Mouse (Mus musculus) thymus, adult 2 months (tissue): ENCODE data around the gene Gm42421. TPM values are rescaled to one million over a fixed set of nuclear protein-coding genes. Genes with fewer than 3 reads are reported as not detected.

ENCODE experiments used
- DNase-seq: peaks from one replicate; pipeline ENCODE4 v3.0.0; 2021
- H3K27ac ChIP-seq: fragments of 200-500 bp; 2 replicates; pipeline ENCODE4 v1.5.1; 2012; ENCODE audit warnings: low read length, control low read depth; ENCODE audit not compliant: control insufficient read depth, insufficient read depth
- H3K27me3 ChIP-seq: fragments of 200-500 bp; 2 replicates; pipeline ENCODE4 v1.6.1; 2012; ENCODE audit warnings: mild to moderate bottlenecking, low read length, moderate library complexity, mixed read lengths; ENCODE audit not compliant: control insufficient read depth, insufficient read depth
- H3K36me3 ChIP-seq: fragments of 200-500 bp; 2 replicates; pipeline ENCODE4 v1.6.1; 2012; ENCODE audit warnings: mild to moderate bottlenecking, low read length, moderate library complexity; ENCODE audit not compliant: control insufficient read depth, insufficient read depth
- H3K4me1 ChIP-seq: fragments of 200-500 bp; replicated peaks from 2 replicates; pipeline ENCODE4 v1.6.1; 2012; ENCODE audit warnings: low read length; ENCODE audit not compliant: control insufficient read depth, insufficient read depth
- H3K4me3 ChIP-seq: fragments of 200-500 bp; 2 replicates; pipeline ENCODE4 v1.5.1; 2012; ENCODE audit warnings: mild to moderate bottlenecking, low read length, control low read depth, moderate library complexity; ENCODE audit not compliant: control insufficient read depth, insufficient read depth
- CTCF ChIP-seq: fragments of 200-500 bp; IDR thresholded peaks from 2 replicates; pipeline ENCODE4 v1.5.1; 2012; ENCODE audit warnings: mild to moderate bottlenecking, control low read depth, low read length, moderate library complexity, borderline replicate concordance; ENCODE audit not compliant: control insufficient read depth, poor library complexity, insufficient read depth; ENCODE audit errors: extremely low read depth
- POLR2A ChIP-seq: fragments of 200-500 bp; IDR thresholded peaks from 2 replicates; pipeline ENCODE4 v1.6.1; 2012; ENCODE audit warnings: mild to moderate bottlenecking, low read length, control low read depth, moderate library complexity; ENCODE audit not compliant: control insufficient read depth, poor library complexity, insufficient read depth; ENCODE audit errors: extremely low read depth
- WGBS: fragments of 180-500 bp; shearing (Covaris S2); methylation state at CpG from one replicate; pipeline ENCODE4 v1.1.7; 2018; 5-methylcytosine and 5-hydroxymethylcytosine counted together
- polyA plus RNA-seq: library from polyadenylated mRNA; depleted of rRNA; stranded (reverse); fragments of >200 nt; gene quantifications from 2 replicates; pipeline ENCODE4 v1.2.3, GENCODE M21; 2012

Gm42421 gene
- polyA plus RNA-seq, 1 experiment: 0.22 TPM

DNA sequence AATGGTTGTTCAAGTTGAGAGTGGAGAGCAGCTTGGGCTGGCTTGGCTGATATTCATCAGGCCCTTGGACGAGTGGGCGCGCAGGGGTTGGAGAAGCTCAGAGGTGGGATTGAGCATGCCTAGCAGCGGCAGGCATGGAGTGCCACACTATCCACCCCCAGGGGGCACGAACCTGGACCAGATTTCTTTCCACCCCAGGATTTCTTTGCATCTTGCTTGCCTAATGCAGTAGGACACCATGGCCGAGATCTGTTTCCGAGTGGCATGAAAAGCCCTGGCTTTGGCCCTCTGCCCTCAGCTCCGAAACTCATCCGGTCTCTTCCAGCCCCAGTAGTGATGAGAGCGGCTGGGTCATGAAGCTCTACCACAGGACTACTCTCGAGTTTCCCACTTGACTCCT, 5.4 kb downstream of the Gm42421 start:
- DNase-seq: no peak
- H3K4me1 ChIP-seq: no peaks in the 10 kb centered on the region
- H3K4me3 ChIP-seq: no peak overlapping the region
- peaks cover 30% of the 10 kb centered on the region for H3K36me3 ChIP-seq
- no peaks in the 10 kb centered on the region for H3K27me3 ChIP-seq
- TF ChIP-seq POLR2A (no peak), CTCF (no peak)
- no peak overlapping the region for H3K27ac ChIP-seq
- 96% methylated on average over 11 of the region's 11 CpGs for WGBS

DNA sequence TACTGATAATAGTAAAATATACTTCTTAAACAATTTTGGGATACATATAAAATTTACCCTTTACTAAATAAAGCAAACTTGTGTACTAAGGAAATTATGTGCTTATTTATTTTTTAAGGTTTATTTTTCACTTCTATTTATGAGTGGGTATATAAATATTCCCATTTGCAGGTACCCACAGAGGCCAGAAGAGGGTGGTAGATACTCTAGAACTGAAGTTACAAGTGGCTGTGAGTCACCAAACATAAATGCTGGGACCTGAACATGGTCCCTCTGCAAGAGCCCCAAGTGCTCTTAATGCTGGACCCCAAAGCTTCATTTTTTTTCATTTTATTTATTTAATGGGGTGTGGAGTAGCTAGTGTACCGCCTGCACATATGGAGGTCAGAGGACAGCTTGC, 5.9 kb downstream of the Gm42421 start:
- Histone ChIP-seq H3K27me3 (no peaks in the 10 kb centered on the region), H3K4me1 (no peaks in the 10 kb centered on the region), H3K27ac (no peak overlapping the region), H3K4me3 (no peak overlapping the region), H3K36me3 (peaks cover 25% of the 10 kb centered on the region)
- 98% methylated on average over 1 of the region's 1 CpGs for WGBS
- no peak for DNase-seq
- TF ChIP-seq POLR2A (no peak), CTCF (no peak)

DNA sequence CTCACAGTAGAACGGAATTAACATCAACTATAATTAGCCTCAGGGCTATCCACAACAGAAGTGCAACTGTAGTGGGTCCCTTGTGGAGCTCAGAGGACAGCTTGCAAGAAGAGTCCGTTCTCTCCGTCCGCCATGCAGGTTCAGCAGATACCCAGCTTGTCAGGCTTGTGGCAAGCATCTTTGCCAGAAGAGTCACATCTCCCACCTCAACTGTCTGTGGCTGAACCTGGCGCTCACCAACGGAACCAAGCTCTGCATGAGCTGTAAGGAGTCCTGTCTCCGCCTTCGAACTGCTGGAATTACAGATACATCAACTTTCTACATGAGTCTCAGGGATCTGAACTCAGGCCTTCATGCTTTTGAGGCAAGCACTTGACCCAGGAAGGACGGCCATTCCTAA, 8.2 kb downstream of the Gm42421 start:
- WGBS: 92% methylated on average over 9 of the region's 9 CpGs
- Histone ChIP-seq H3K4me3 (no peak overlapping the region), H3K36me3 (peaks cover 6% of the 10 kb centered on the region; the same call in 1 of the 2 replicates), H3K4me1 (no peaks in the 10 kb centered on the region), H3K27me3 (no peaks in the 10 kb centered on the region), H3K27ac (no peak overlapping the region)
- DNase-seq: no peak
- TF ChIP-seq POLR2A (no peak), CTCF (no peak)

DNA sequence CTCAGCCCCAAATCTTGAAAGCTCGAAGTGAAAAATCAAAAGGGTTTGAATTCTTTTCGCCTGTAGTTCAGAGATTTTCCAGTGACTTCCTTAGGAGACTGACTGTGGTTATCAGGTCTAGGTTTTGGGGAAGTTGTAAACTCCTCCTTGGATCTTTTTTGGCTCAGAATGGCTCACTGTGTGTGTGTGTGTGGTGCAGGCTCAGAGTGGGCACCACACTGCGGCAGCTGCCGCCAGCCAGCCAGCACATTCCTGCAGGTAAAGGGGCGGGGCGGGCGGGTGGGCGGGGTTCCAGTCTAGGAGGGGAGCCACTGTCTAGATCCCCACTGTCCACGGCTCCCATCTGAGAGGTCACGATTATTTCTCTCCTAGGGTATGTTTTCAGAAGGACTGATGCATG, 13.6 kb downstream of the Gm42421 start:
- H3K27ac ChIP-seq: no peak overlapping the region
- H3K27me3 ChIP-seq: no peaks in the 10 kb centered on the region
- H3K4me1 ChIP-seq: no peaks in the 10 kb centered on the region
- WGBS: 14% methylated on average over 10 of the region's 10 CpGs
- H3K4me3 ChIP-seq: no peak overlapping the region
- DNase-seq: no peak
- TF ChIP-seq CTCF (no peak), POLR2A (no peak)
- H3K36me3 ChIP-seq: no peaks in the 10 kb centered on the region

DNA sequence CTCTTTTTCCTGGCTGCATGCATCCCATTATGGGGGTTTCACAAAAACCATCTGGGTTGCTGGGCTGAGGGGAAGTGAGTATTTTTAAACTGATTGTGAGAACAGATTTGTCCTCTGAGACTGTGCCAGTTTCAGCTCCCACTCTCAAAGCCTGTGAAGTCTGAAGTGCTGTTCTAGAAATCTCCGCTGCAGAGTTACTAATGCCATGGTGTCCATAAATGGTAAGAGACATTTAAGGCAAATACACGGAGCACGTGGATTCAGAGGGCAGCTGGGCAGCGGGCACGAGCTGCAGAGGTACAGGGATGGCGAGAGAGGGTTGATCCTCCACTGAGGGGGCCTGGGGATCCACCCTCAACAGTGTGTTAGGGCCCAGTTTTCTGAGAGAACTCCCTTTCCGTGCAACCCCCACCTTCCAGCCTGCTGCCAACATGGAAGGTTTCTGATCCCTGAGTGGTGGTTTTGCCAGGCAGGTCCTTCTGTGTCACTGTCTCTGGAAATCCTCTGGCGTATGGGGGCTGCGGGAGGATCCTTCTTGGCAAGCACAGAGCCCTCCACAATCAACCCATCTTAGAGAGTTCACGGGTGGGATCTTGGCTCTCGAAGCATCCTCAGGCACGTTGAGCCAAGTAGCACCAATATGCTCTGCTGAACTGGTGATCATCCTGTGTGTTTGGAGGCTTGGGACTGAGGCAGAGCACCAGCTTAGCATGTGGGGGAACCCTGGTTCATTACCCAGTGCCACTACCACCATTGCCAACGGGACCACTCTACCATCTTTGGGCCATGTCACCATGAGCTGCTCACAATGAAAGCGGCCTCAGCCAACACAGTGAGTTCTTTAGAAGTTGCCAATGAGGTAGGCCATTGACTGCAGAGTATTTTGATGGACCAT, 15.5 kb downstream of the Gm42421 start:
- H3K27ac ChIP-seq: no peak overlapping the region
- no peaks in the 10 kb centered on the region for H3K4me1 ChIP-seq
- no peak overlapping the region for H3K4me3 ChIP-seq
- no peak for TF ChIP-seq CTCF
- TF ChIP-seq POLR2A: no peak
- 93% methylated on average over 14 of the region's 14 CpGs for WGBS
- H3K27me3 ChIP-seq: no peaks in the 10 kb centered on the region
- no peaks in the 10 kb centered on the region for H3K36me3 ChIP-seq
- no peak for DNase-seq

DNA sequence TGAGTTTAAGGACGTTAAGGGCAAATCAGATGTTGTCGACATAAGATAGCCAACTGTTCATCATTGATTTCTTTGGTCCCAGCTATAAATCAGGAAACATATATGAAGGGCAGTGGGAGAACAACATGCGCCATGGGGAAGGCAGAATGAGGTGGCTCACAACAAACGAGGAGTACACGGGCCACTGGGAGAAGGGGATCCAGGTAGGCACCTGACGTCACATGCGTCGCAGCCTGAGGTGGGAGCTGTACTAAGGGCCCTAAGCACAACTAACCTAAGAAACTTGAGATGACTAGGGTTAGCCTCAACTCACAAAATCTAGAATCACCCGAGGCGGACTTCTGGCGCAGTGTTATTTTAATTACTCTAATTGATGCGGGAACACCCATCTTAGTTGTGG, 20.4 kb downstream of the Gm42421 start:
- H3K36me3 ChIP-seq: no peaks in the 10 kb centered on the region
- DNase-seq: no peak
- TF ChIP-seq CTCF (no peak), POLR2A (no peak)
- 91% methylated on average over 12 of the region's 12 CpGs for WGBS
- no peak overlapping the region for H3K27ac ChIP-seq
- H3K27me3 ChIP-seq: no peaks in the 10 kb centered on the region
- no peak overlapping the region for H3K4me3 ChIP-seq
- H3K4me1 ChIP-seq: no peaks in the 10 kb centered on the region

DNA sequence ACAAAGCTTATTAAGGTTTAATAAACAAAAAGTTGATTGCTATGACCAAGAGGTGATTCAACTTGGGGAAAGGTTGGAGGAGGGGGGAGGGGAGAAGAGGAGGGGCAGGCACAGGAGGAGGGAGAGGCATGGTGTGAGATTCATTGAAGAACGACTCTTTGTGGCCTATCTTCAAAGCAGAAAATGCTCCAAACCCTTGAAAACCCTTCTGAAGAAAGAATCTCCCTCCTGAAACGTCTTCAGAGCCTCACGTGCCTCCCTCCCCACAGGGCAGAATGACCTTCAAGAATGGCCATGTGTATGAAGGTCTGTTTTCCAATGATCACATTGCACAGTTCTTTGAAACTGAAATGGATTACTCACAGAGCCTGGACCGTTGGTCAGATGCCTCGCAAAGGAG, 22.0 kb downstream of the Gm42421 start:
- no peak for TF ChIP-seq POLR2A
- TF ChIP-seq CTCF: no peak
- DNase-seq: no peak
- Histone ChIP-seq H3K27ac (no peak overlapping the region), H3K4me1 (no peaks in the 10 kb centered on the region), H3K4me3 (no peak overlapping the region), H3K27me3 (no peaks in the 10 kb centered on the region), H3K36me3 (no peaks in the 10 kb centered on the region)
- WGBS: 58% methylated on average over 5 of the region's 5 CpGs
